Mouse (Mus musculus) heart, adult 2 months (tissue): Measurements from ENCODE around the gene Gpr156. TPM values are rescaled to one million over a fixed set of nuclear protein-coding genes. Genes with fewer than 3 reads are reported as not detected.

Experiments used
- DNase-seq, 2 experiments: peaks; one replicate each; pipeline ENCODE4 v3.0.0; 2021
- H3K27ac ChIP-seq: fragments of 200-600 bp; 2 replicates; pipeline ENCODE4 v1.8.1; 2022
- H3K27me3 ChIP-seq: fragments of 200-500 bp; 2 replicates; pipeline ENCODE4 v1.6.1; 2012; ENCODE audit warnings: mild to moderate bottlenecking, low read length, inconsistent platforms, mixed read lengths; ENCODE audit not compliant: control insufficient read depth, insufficient read depth
- H3K36me3 ChIP-seq: fragments of 200-500 bp; 2 replicates; pipeline ENCODE4 v1.6.1; 2012; ENCODE audit warnings: low read length, inconsistent platforms; ENCODE audit not compliant: control insufficient read depth, insufficient read depth
- H3K4me1 ChIP-seq: fragments of 200-500 bp; 2 replicates; pipeline ENCODE4 v1.6.1; 2011; ENCODE audit warnings: low read length; ENCODE audit not compliant: control insufficient read depth, insufficient read depth
- H3K4me3 ChIP-seq: fragments of 200-600 bp; 2 replicates; pipeline ENCODE4 v1.8.1; 2022
- H3K79me2 ChIP-seq: fragments of 200-500 bp; replicated peaks from 2 replicates; pipeline ENCODE4 v1.6.1; 2012; ENCODE audit warnings: mild to moderate bottlenecking, inconsistent platforms, low read length, moderate library complexity, mixed read lengths; ENCODE audit not compliant: control insufficient read depth, insufficient read depth
- H3K9ac ChIP-seq: fragments of 200-500 bp; 2 replicates; pipeline ENCODE4 v1.6.1; 2012; ENCODE audit warnings: low read depth, mild to moderate bottlenecking, control low read depth, inconsistent platforms, low read length, mixed read lengths
- CTCF ChIP-seq: fragments of 200-600 bp; IDR thresholded peaks from 2 replicates; pipeline ENCODE4 v1.8.1; 2022; ENCODE audit warnings: antibody characterized with exemption, mild to moderate bottlenecking, moderate library complexity
- EP300 ChIP-seq: fragments of 200-500 bp; IDR thresholded peaks from 2 replicates; pipeline ENCODE4 v1.6.1; 2011; ENCODE audit warnings: low read depth, low read length, control low read depth; ENCODE audit not compliant: insufficient read depth
- POLR2A ChIP-seq: fragments of 200-500 bp; IDR thresholded peaks from 2 replicates; pipeline ENCODE4 v1.6.1; 2011; ENCODE audit warnings: mild to moderate bottlenecking, low read depth, low read length, control low read depth; ENCODE audit not compliant: insufficient read depth
- WGBS: fragments of 180-500 bp; shearing (Covaris S2); methylation state at CpG from one replicate; pipeline ENCODE4 v1.1.7; 2018; 5-methylcytosine and 5-hydroxymethylcytosine counted together
- intact Hi-C: fragments of 180-260 bp; cut with DNase I; formaldehyde crosslinking; loops from one replicate; pipeline ENCODE4 v1.15.1; 2025
- polyA plus RNA-seq: library from polyadenylated mRNA; depleted of rRNA; stranded (reverse); fragments of >200 nt; gene quantifications from 2 replicates; pipeline ENCODE4 v1.2.3, GENCODE M21; 2012
- total RNA-seq, 2 experiments: library from RNA; stranded (reverse); gene quantifications; 2 replicates each; pipeline ENCODE4 v1.2.3; 2021

Gene Gpr156
- total and polyA plus RNA-seq, 3 experiments, result 0.02 to 0.07 TPM; not detected in 1

- no peak overlapping the region for H3K27ac ChIP-seq
- H3K36me3 ChIP-seq, result no peaks in the 10 kb centered on the region
- TF ChIP-seq EP300, result no peak
- TF ChIP-seq POLR2A, result no peak
- no peak for TF ChIP-seq CTCF
- no peak for DNase-seq
- H3K79me2 ChIP-seq, result no peaks in the 10 kb centered on the region
- H3K9ac ChIP-seq, result no peak overlapping the region
- H3K27me3 ChIP-seq, result no peaks in the 10 kb centered on the region
- WGBS, result 34% methylated on average over 1 of the region's 1 CpGs
- H3K4me3 ChIP-seq, result no peak overlapping the region
- no peaks in the 10 kb centered on the region for H3K4me1 ChIP-seq
- intact Hi-C loops, result no loop called here
Observed at GRCm38 (mm10) chr16:37981907-37982306, 65.6 kb downstream of the Gpr156 start.

- Histone ChIP-seq H3K27me3 (no peaks in the 10 kb centered on the region), H3K27ac (no peak overlapping the region), H3K36me3 (no peaks in the 10 kb centered on the region), H3K79me2 (no peaks in the 10 kb centered on the region), H3K9ac (no peak overlapping the region), H3K4me1 (no peaks in the 10 kb centered on the region), H3K4me3 (no peak overlapping the region)
- intact Hi-C loops, result no loop called here
- TF ChIP-seq EP300 (no peak), POLR2A (no peak)
- 51% methylated on average over 11 of the region's 11 CpGs for WGBS
- DNase-seq, result no peak
Observed at GRCm38 (mm10) chr16:37988211-37988865, 72.0 kb downstream of the Gpr156 start.

GRCm38 (mm10) chr16:37989796-37990195 is 73.5 kb downstream of the Gpr156 start:
- H3K27ac ChIP-seq, result no peak overlapping the region
- no peaks in the 10 kb centered on the region for H3K79me2 ChIP-seq
- 53% methylated on average over 3 of the region's 3 CpGs for WGBS
- no peaks in the 10 kb centered on the region for H3K4me1 ChIP-seq
- DNase-seq, result no peak
- no peak overlapping the region for H3K9ac ChIP-seq
- no peak overlapping the region for H3K4me3 ChIP-seq
- intact Hi-C loops, result loop anchor here (10.0 kb wide), 1 partner anchor 495 kb away; no protein-coding TSS in a partner anchor
- H3K36me3 ChIP-seq, result no peaks in the 10 kb centered on the region
- H3K27me3 ChIP-seq, result no peaks in the 10 kb centered on the region
- TF ChIP-seq POLR2A (no peak), EP300 (no peak), CTCF (no peak)

GRCm38 (mm10) chr16:37990553-37991344 is 74.5 kb downstream of the Gpr156 start:
- intact Hi-C loops, result loop anchor here (10.0 kb wide), 1 partner anchor 494 kb away; no protein-coding TSS in a partner anchor
- H3K4me3 ChIP-seq, result no peak overlapping the region
- H3K4me1 ChIP-seq, result no peaks in the 10 kb centered on the region
- WGBS, result 68% methylated on average over 10 of the region's 10 CpGs
- no peak overlapping the region for H3K9ac ChIP-seq
- no peaks in the 10 kb centered on the region for H3K36me3 ChIP-seq
- no peaks in the 10 kb centered on the region for H3K79me2 ChIP-seq
- H3K27me3 ChIP-seq, result no peaks in the 10 kb centered on the region
- TF ChIP-seq CTCF (peak; percentile 36), EP300 (no peak)
- DNase-seq, result no peak
- no peak overlapping the region for H3K27ac ChIP-seq

GRCm38 (mm10) chr16:37992806-37993205 is 76.5 kb downstream of the Gpr156 start:
- 53% methylated on average over 8 of the region's 8 CpGs for WGBS

GRCm38 (mm10) chr16:37994647-37995046 is 78.4 kb downstream of the Gpr156 start:
- 4% methylated on average over 12 of the region's 12 CpGs for WGBS
- no peaks in the 10 kb centered on the region for H3K4me1 ChIP-seq

More at GRCm38 (mm10) chr16:37992806-37993205, 76.5 kb downstream of the Gpr156 start:
- no peak for DNase-seq
- Histone ChIP-seq H3K36me3 (no peaks in the 10 kb centered on the region), H3K4me3 (no peak overlapping the region), H3K27ac (no peak overlapping the region), H3K27me3 (no peaks in the 10 kb centered on the region), H3K4me1 (no peaks in the 10 kb centered on the region), H3K79me2 (no peaks in the 10 kb centered on the region), H3K9ac (no peak overlapping the region)
- no peak for TF ChIP-seq POLR2A
- no peak for TF ChIP-seq EP300
- TF ChIP-seq CTCF, result no peak
- intact Hi-C loops, result loop anchor here (10.0 kb wide), 1 partner anchor 492 kb away; no protein-coding TSS in a partner anchor

More at GRCm38 (mm10) chr16:37994647-37995046, 78.4 kb downstream of the Gpr156 start:
- Histone ChIP-seq H3K27ac (no peak overlapping the region), H3K79me2 (no peaks in the 10 kb centered on the region), H3K9ac (no peak overlapping the region), H3K36me3 (no peaks in the 10 kb centered on the region), H3K4me3 (peak overlapping the region; percentile 9), H3K27me3 (no peaks in the 10 kb centered on the region)
- peak; percentile 72 to 78 for DNase-seq
- intact Hi-C loops, result loop anchor here (1.0 to 10.0 kb wide), 3 partner anchors 94 to 490 kb away; partner anchors contain the start of gene Gsk3b
- TF ChIP-seq POLR2A, result no peak
- TF ChIP-seq CTCF, result peak; percentile 95
- peak; percentile 76 for TF ChIP-seq EP300
